Mouse (Mus musculus) lung, embryonic 16.5 days (tissue): ENCODE results near the gene Wdr83. TPM values are rescaled to one million over a fixed set of nuclear protein-coding genes. Genes with fewer than 3 reads are reported as not detected.

ENCODE experiments used
- ATAC-seq: fragments of 200-750 bp; cut with Nextera tagmentation; 2 replicates; pipeline ENCODE4 v1.8.0; 2017; ENCODE audit warnings: low read depth, mild to moderate bottlenecking, moderate library complexity
- H3K27ac ChIP-seq: fragments of 300-500 bp; sonication (generic); 2 replicates; pipeline ENCODE4 v1.5.1; 2014; ENCODE audit warnings: mild to moderate bottlenecking, control low read depth, low read length
- H3K27me3 ChIP-seq: fragments of 300-500 bp; sonication (generic); 2 replicates; pipeline ENCODE4 v1.6.1; 2014; ENCODE audit warnings: low read depth, low read length, mixed read lengths; ENCODE audit not compliant: control insufficient read depth, insufficient read depth
- H3K36me3 ChIP-seq: fragments of 300-500 bp; sonication (generic); 2 replicates; pipeline ENCODE4 v1.6.1; 2014; ENCODE audit warnings: low read length; ENCODE audit not compliant: control insufficient read depth, insufficient read depth
- H3K4me1 ChIP-seq: fragments of 300-500 bp; sonication (generic); replicated peaks from 2 replicates; pipeline ENCODE4 v1.6.1; 2014; ENCODE audit warnings: low read length, mixed read lengths; ENCODE audit not compliant: control insufficient read depth, insufficient read depth
- H3K4me2 ChIP-seq: fragments of 300-500 bp; sonication (generic); 2 replicates; pipeline ENCODE4 v1.6.1; 2014; ENCODE audit warnings: low read depth, low read length, control low read depth
- H3K4me3 ChIP-seq: fragments of 300-500 bp; sonication (generic); 2 replicates; pipeline ENCODE4 v1.5.1; 2014; ENCODE audit warnings: mild to moderate bottlenecking, low read length, control low read depth
- H3K9ac ChIP-seq: fragments of 300-500 bp; sonication (generic); 2 replicates; pipeline ENCODE4 v1.6.1; 2014; ENCODE audit warnings: low read length, control low read depth
- H3K9me3 ChIP-seq: fragments of 300-500 bp; sonication (generic); 2 replicates; pipeline ENCODE4 v1.6.1; 2016; ENCODE audit warnings: low read length; ENCODE audit not compliant: control insufficient read depth
- WGBS: fragments of 180-500 bp; shearing (Covaris S2); extraction: QIAGEN DNeasy Blood & Tissue Kit; methylation state at CpG from one replicate; pipeline ENCODE4 v1.1.7; 2014; 5-methylcytosine and 5-hydroxymethylcytosine counted together
- polyA plus RNA-seq: library from polyadenylated mRNA; unstranded; fragments of >200 nt; fragmentation: Nextera tagmentation; extraction: Ambion mirVana; gene quantifications from 2 replicates; pipeline ENCODE4 v1.2.1, GENCODE M21; 2015

Gene Wdr83
- polyA plus RNA-seq, 1 experiment from 2014 or later, result 45.8 TPM

DNA sequence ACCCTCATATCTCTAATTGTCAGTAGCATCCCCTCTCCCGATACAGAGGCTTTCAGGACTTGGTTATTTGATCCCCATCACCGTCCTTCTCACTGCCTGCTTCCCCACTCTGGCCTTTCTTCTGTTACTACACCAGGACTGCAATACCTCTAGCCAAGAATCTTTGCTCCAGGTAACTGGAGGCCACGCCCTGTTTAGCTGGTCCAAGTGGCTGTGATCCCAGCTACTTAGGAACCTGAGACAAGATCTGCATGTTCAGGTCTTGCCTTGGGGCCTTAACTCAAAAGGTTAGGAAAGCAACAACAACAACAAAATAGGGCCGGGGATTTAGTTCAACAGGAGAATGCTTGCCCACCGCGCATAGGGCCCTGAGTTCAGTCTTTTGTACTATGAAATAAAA is 37.5 kb downstream of the Wdr83 start:
- H3K27ac ChIP-seq, result no peak overlapping the region
- no peak overlapping the region for H3K9ac ChIP-seq
- no peak overlapping the region for H3K4me2 ChIP-seq
- 91% methylated on average over 6 of the region's 6 CpGs for WGBS
- no peak overlapping the region for H3K4me3 ChIP-seq
- peaks cover 3% of the 10 kb centered on the region for H3K4me1 ChIP-seq
- H3K27me3 ChIP-seq, result no peaks in the 10 kb centered on the region
- H3K36me3 ChIP-seq, result peaks cover 64% of the 10 kb centered on the region
- no peaks in the 10 kb centered on the region for H3K9me3 ChIP-seq
- no peak for ATAC-seq

DNA sequence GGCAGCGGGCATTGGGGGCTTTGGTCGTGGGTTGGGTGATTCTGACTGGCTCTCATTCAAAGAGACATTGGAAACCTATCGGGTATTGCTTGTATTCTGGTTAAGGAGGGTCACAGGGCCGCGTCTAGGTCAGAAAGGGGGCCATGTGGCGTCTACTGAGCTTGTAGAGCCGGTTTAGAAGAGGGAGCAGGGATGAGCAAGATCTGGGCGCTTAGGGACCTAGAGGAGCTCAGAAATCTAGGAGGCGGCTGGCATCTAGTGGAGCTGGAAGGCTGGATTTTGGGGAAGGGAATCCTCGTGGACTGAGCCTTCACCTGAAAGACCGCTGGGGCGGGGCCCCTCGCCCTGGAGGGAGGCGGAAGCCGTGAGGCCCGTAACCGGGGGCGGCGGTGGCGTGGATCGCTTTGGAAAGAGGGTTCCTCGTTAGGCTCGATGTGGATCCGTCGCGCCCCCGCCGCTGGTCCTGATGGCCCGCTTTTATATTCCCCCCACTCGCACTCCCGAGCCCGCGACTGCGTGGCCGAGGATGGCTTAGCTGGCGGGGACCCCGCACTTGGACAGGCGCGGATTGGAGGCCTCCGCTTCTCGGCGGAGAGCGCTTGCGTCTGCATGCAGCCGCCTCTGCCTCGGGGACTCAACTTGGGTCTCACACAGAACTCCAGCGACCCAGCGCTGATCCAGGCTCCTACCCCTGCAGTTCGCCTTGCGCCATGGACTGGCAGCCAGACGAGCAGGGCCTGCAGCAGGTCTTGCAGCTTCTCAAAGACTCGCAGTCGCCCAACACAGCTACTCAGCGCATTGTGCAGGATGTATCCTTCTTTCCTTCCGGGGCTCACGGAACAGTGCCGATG is 43.2 kb downstream of the Wdr83 start:
- Histone ChIP-seq H3K4me3 (peak overlapping the region; percentile 83), H3K4me1 (peaks cover 15% of the 10 kb centered on the region), H3K27me3 (no peaks in the 10 kb centered on the region), H3K36me3 (peaks cover 17% of the 10 kb centered on the region), H3K27ac (peak overlapping the region; percentile 100), H3K9me3 (no peaks in the 10 kb centered on the region), H3K4me2 (peak overlapping the region; percentile 81), H3K9ac (peak overlapping the region; percentile 94)
- WGBS, result under 1% methylated on average over 52 of the region's 57 CpGs
- ATAC-seq, result peak; percentile 3; the same call in 1 of the 2 replicates

DNA sequence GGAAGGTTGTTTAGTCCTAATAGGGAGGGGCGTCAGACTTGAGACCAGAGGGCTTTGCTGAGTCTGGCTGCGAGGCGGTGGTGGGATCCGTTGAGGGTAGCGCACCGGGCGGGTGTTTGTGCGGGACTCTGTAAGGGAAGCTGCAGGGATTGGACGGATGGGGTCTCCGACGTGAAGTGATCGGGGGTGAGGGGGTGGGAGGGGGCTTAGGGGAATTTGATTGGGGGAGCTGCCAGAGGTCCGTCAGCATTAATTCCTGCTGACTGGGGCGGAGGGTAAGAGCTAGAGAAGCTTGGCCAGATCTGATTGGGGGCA is 43.8 kb downstream of the Wdr83 start:
- ATAC-seq, result peak; percentile 53
- WGBS, result 0% methylated on average over 14 of the region's 14 CpGs
- peaks cover 22% of the 10 kb centered on the region for H3K36me3 ChIP-seq

DNA sequence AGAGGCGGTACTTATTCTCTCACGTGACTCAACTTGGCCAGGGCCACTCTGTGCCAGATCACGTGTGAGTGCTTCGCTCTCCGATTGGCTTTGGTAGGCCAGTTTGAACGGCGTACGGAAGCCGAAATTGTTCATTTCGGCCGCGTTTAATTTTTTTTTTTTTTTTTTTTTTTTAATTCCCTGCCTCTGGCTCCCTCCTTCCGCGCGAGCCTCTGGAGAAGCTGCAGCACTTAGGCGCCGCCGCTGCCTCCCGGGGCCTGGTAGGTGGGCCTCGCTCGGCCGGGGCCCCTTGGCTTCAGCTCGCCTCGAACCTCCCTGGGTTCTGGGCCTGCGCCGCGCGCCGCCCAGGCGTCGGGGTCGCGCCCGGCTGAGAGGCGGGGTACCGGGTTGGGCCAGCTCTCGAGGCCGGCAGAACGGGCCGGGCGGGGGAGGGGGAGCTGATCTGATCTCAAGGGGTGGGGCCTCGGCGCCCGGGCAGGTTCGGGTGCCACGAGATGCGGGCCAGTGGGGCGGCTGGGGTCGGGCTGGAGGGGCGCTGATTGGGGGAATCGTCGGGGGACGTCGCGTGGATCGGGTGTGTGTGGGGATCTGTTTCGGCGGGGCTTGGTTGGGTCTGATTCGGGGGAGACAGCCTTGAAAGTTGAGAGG is 44.3 kb downstream of the Wdr83 start, which contains the start of gene Tnpo2:
TSS of gene Tnpo2 (plus strand) at position 198 of the 648 bp plus-strand sequence.
- Histone ChIP-seq H3K4me3 (peak within 1 kb of the TSS; percentile 83), H3K27me3 (no peaks in the 10 kb centered on the region), H3K36me3 (peaks cover 26% of the 10 kb centered on the region), H3K4me1 (peaks cover 15% of the 10 kb centered on the region), H3K27ac (peak within 1 kb of the TSS; percentile 100), H3K9ac (peak within 1 kb of the TSS; percentile 94), H3K4me2 (peak within 1 kb of the TSS; percentile 91), H3K9me3 (no peaks in the 10 kb centered on the region)
- WGBS, result under 1% methylated on average over 56 of the region's 59 CpGs
- ATAC-seq, result peak; percentile 94

More for the DNA sequence above, 43.8 kb downstream of the Wdr83 start:
- H3K4me2 ChIP-seq, result peak overlapping the region; percentile 81
- peaks cover 15% of the 10 kb centered on the region for H3K4me1 ChIP-seq
- H3K27me3 ChIP-seq, result no peaks in the 10 kb centered on the region
- H3K9ac ChIP-seq, result peak overlapping the region; percentile 94
- peak overlapping the region; percentile 83 for H3K4me3 ChIP-seq
- peak overlapping the region; percentile 100 for H3K27ac ChIP-seq
- H3K9me3 ChIP-seq, result no peaks in the 10 kb centered on the region

DNA sequence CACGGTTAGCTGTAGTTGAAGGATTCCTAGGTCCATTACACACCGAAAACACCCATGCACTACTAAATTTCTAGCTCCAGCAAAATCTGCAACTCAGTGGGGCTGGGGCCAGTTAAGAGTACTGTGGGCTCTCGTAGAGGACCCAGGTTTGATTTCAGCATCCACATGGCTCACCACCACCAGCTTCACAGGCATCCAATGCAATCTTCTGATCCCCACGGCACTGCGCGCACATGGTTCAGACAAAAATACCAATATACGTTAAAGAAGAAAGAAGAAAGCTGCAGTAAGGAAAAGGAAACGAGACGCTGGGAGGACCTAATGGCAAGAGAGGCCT is 44.8 kb downstream of the Wdr83 start:
- Histone ChIP-seq H3K4me2 (peak overlapping the region; percentile 91), H3K27ac (peak overlapping the region; percentile 100), H3K4me3 (peak overlapping the region; percentile 83), H3K27me3 (no peaks in the 10 kb centered on the region), H3K4me1 (peaks cover 15% of the 10 kb centered on the region), H3K9ac (peak overlapping the region; percentile 94), H3K9me3 (no peaks in the 10 kb centered on the region), H3K36me3 (peaks cover 29% of the 10 kb centered on the region)
- 0% methylated on average over 9 of the region's 9 CpGs for WGBS
- ATAC-seq, result peak; percentile 26

DNA sequence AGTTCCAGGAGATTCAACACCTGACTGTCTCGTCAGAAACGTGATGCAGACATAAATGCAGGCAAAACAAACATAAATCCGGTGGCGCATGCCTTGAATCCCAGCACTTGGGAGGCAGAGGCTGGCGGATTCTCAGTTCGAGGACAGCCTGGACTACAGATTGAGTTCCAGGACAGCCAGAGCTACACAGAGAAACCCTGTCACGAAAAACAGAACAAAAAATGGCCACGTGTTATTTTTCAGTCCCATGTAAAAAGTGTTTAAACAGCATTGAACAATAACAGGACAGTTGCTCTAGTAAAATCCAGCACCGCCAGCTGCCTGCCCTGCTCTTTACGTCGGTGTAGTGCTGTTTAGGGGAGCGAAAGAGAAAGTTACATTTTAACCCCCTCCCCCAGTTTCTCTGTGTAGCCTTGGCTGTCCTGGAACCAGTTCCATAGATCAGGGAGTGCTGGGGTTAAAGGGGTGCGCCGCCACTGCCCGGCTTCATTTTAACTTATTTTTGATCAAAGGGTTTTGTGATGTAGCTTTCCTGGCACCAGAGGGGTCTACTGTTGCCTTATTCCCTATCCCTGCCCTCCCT is 45.3 kb downstream of the Wdr83 start:
- WGBS, result under 1% methylated on average over 15 of the region's 15 CpGs
- H3K27ac ChIP-seq, result peak overlapping the region; percentile 100
- ATAC-seq, result peak; percentile 12
- H3K4me1 ChIP-seq, result peaks cover 15% of the 10 kb centered on the region
- no peaks in the 10 kb centered on the region for H3K9me3 ChIP-seq
- peak overlapping the region; percentile 94 for H3K9ac ChIP-seq
- peak overlapping the region; percentile 83 for H3K4me3 ChIP-seq
- H3K4me2 ChIP-seq, result peak overlapping the region; percentile 91
- H3K27me3 ChIP-seq, result no peaks in the 10 kb centered on the region
- H3K36me3 ChIP-seq, result peaks cover 28% of the 10 kb centered on the region

DNA sequence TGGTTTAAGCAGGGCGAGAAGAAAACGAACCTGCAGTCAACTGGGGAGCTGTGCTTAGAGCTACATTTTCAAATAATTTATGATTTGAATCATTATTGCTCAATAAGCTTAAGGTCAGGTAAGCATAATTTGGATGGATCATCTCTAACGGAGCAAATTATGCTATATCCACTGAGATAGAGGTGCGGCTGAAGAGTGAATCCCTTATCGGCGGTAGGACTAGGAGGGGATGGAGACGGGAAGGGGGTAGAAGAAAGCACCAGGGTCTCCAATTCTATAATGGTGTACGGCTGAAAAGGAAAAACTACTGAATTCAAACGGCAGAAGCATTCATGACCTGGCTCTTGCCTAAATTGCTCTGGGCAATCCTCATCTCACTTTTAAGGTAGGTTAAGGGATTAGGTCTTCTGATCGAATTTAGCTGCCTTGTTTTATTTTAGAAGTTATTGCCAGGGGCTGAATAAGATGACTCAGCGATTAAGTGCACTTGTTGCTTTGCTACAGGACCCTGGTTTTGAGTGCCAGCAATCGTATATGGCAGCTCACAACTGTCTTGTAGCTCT is 45.9 kb downstream of the Wdr83 start:
- 4% methylated on average over 12 of the region's 12 CpGs for WGBS
- peak overlapping the region; percentile 83 for H3K4me3 ChIP-seq
- peak overlapping the region; percentile 100 for H3K27ac ChIP-seq
- no peak for ATAC-seq
- peak overlapping the region; percentile 94 for H3K9ac ChIP-seq
- H3K4me2 ChIP-seq, result peak overlapping the region; percentile 91
- no peaks in the 10 kb centered on the region for H3K27me3 ChIP-seq
- H3K9me3 ChIP-seq, result no peaks in the 10 kb centered on the region
- H3K36me3 ChIP-seq, result peaks cover 27% of the 10 kb centered on the region
- peaks cover 15% of the 10 kb centered on the region for H3K4me1 ChIP-seq

DNA sequence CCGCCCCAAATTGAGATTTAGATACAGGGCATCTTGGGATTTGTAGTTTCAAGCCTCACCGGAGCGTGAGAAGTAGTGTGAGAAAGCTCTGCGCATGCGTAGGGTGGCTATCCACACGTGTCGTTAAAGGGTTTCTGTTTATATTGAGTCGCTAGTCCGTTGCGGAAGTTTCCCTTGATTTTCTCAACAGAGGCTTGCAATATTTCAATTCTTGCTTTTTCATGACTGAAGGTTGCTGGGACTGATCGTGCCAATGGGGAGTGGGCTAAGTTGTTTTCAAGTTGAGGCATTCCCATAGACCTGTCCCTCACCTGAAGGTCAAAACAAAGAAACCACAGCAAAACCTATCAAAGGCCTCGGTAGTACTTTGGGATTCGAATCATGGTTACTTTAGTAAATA is 46.3 kb downstream of the Wdr83 start:
- H3K9ac ChIP-seq, result peak overlapping the region; percentile 94
- H3K4me2 ChIP-seq, result peak overlapping the region; percentile 91
- no peak for ATAC-seq
- H3K27ac ChIP-seq, result peak overlapping the region; percentile 50; the same call in 1 of the 2 replicates
- peaks cover 15% of the 10 kb centered on the region for H3K4me1 ChIP-seq
- under 1% methylated on average over 13 of the region's 13 CpGs for WGBS
- H3K36me3 ChIP-seq, result peaks cover 30% of the 10 kb centered on the region
- H3K9me3 ChIP-seq, result no peaks in the 10 kb centered on the region
- H3K27me3 ChIP-seq, result no peaks in the 10 kb centered on the region
- H3K4me3 ChIP-seq, result peak overlapping the region; percentile 83

DNA sequence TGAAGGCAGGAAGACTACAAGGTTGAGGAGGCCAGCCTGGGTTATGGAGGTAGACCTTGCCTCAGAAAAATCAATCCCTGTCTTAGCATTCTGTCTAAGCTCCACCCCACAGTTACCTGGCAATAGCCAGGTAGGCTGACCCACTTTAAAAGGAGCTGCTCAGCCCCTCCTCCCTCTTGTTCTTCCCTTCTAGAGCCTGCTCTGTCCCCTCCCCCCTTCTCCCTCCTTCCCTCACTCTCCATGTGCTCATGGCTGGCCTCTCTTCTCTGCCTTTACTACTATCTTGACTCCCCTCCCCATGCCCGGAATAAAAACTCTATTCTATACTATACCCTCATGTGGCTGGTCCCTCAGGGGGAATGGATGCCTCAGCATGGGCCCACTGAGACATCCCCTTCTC is 47.2 kb downstream of the Wdr83 start:
- Histone ChIP-seq H3K4me2 (no peak overlapping the region), H3K9ac (no peak overlapping the region), H3K27me3 (no peaks in the 10 kb centered on the region), H3K4me1 (peaks cover 13% of the 10 kb centered on the region), H3K9me3 (no peaks in the 10 kb centered on the region), H3K4me3 (no peak overlapping the region), H3K36me3 (peaks cover 34% of the 10 kb centered on the region), H3K27ac (no peak overlapping the region; the same call in 1 of the 2 replicates)
- 52% methylated on average over 1 of the region's 1 CpGs for WGBS
- no peak for ATAC-seq
